Mouse (Mus musculus): ENCODE data around the gene Zfp775.
A peak's percentile ranks its signal among the peaks of the same experiment; 100 is the strongest.

Gene Zfp775

DNA sequence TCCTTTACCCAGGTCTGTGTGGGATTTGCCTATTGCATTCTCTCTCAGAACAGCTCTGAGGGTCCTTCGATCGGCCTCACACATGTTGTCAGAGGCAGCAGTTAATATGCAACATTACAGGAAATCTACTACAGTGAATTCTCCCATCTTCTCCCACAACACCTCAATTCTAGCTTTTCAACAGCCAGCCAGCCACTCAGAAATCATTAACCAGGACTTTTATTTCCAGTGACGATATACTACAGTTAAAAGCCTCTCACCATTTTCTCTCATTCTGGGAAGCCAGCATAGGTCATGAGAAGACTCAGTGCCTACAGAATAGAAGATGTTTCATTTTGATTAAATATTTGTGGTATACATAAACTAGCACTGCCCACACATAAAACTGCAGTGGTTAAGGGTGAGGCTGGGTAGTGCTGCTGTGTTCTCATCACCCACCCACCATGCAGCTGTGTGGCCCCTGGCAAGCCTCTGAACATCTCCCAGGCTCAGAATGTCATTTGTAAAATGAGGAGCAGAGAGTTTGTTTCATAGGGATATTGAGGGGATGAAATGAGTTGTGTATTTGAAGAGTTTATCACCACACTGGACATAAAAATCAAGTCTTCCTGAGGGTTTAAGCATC lies 10.5 kb upstream of the Zfp775 start:
- DNase-seq (ENCODE audit: low read depth, low spot score): no peak

DNA sequence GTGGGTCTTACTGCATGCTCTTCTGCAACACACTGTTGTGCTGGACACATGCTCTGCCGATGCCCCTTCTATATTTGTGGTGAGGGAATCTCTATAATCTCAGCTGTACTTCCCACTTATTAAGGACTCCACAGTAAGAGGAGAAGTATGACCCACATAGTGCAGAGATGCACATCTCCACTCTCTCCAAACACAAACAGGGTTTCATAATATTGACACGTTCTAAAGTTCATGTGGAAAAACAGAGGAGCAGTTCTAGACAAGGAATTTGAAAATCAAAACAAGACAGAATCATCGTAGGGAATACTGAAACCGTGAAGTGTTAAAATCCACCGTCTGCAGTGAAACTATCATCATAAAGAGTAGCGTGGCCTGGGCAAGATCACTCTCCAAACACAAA lies 10.0 kb upstream of the Zfp775 start:
- no peak for DNase-seq (ENCODE audit: low read depth, low spot score)

DNA sequence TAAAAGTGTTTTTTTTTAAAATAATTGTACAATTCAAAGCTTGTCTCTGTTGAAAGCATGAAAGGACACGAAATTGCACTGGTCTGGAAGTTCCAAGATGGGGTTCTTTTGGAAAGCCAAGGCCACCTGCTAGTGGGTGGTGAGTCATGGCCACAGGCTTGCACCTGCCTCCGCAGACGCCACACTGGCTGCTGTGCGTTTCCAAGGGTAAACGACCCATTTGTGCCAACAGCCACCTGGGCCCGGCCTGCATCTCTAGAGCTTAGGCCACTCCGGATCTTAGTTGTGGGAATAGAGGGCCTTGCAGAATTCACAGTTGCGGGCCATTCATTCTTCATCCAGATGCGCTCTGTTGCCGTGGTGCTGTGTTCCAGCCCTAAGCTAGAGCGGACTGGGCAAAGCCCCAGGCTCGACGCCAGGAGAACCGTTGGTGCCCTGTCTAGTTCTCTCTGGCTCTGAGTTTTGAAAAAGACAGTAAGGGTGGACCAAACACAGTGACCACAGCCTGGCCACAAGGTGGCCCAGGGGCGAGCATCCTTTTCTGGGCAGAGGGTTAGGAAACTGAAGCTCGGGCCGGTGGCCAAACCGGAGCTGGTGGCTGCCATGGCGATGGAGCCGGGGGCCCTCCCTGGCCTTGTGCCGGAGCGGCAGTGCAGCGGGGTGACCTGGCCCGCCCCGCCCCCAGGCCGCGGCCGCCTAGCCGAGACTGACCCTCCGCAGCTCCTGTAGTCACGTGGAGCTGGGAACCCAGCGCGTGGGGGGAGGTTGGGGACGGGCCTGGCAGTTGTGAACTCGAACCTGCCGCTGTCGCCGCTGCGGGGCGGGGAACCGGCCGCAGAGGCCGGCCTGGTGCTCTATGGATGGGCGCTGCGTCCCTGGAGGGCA lies 8.5 kb upstream of the Zfp775 start, which contains the start of the genes Repin1 and Gm44965:
TSS of gene Repin1 (plus strand) at position 726 of the 885 bp plus-strand sequence.
TSS of gene Gm44965 (plus strand) at position 784 of the 885 bp plus-strand sequence.
- peak; percentile 87 for DNase-seq (ENCODE audit: low read depth, low spot score)

GRCm38 (mm10) chr6:48594043-48594738 lies 7.7 kb upstream of the Zfp775 start:
- peak; percentile 62 for DNase-seq (ENCODE audit: low read depth, low spot score)

DNA sequence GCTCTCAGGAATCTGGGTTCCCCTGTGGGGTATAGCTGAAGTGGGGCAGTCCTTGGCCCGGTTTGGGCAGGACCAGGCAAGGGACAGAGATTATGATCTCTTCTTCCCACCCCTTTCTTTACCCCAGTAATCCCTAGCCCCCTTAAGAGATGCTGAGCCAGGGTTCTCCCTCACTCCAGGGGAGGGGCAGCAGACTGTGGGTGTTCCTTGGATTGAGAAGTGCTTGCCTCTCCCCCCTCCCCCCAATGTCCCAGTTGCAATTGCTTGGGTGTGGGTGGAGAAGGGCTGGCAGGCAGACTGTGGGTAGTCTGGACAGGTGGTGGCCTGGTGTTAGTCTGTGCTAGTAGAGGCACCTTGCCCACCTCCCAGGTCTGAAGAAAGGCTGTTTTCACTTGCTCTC lies 6.6 kb upstream of the Zfp775 start:
- DNase-seq (ENCODE audit: low read depth, low spot score): no peak

DNA sequence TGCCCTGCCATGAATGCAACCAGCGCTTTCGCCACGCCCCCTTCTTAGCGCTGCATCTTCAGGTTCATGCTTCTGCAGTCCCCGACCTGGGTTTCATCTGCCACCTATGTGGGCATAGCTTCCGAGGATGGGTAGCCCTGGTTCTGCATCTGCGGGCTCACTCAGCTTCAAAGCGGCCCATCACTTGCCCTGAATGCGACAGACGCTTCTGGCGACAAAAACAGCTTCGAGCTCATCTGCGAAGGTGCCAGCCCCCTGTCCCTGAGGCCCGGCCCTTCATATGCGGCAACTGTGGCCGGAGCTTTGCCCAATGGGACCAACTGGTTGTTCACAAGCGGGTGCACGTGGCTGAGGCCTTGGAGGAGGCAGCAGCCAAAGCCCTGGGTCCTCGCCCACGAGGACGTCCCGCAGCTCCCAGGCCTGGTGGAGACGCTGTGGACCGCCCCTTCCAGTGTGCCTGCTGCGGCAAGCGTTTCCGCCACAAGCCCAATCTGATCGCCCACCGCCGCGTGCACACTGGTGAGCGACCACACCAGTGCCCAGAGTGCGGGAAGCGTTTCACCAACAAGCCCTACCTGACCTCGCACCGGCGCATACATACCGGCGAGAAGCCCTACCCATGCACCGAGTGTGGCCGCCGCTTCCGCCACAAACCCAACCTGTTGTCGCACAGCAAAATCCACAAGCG lies 5.2 kb upstream of the Zfp775 start:
- DNase-seq (ENCODE audit: low read depth, low spot score): peak; percentile 55

GRCm38 (mm10) chr6:48597233-48597625 lies 4.6 kb upstream of the Zfp775 start:
- DNase-seq (ENCODE audit: low read depth, low spot score): peak; percentile 66

DNA sequence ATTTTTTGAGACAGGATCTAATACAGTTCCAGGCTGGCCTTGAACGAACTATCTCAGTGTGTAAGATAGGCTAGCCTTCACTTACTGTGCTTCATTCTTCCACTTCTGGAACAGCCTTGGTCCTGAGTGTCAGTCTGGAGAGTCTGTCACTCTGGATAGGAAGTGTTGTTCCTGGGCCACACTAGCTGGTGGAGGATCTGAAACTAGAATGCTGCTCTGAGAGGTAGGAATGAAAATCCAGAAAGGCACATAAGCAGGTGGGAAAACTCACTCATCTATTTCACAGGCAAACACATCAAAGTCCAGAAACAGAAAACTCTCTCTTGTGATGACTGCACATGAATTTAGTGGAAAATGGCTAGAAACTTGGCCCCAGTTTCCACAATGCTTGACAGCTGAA lies 1.3 kb upstream of the Zfp775 start:
- no peak for DNase-seq (ENCODE audit: low read depth, low spot score)

- peak; percentile 44 for DNase-seq (ENCODE audit: low read depth, low spot score)
These were observed 348 bp downstream of the Zfp775 start for GRCm38 (mm10) chr6:48602080-48602741.

DNA sequence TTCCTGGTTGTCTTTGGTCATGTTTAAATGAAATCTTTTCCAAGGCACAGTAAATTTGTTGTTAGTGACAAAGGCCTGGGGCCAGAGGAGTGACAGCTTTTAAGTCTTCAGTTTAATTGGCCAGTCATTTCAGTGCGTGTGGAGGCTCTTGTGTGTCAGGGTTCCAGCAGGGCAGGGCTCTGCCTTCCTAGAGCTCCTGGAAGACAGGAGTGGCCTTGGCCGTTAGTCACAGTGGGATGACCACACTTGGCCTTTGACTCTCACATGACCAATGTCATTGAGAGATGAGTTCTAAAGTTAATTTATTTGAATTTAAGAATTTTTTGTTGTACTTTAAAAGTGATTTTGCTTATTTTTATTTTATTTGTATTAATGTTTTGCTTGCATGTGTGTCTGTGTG lies 6.3 kb downstream of the Zfp775 start:
- DNase-seq (ENCODE audit: low read depth, low spot score): no peak

DNA sequence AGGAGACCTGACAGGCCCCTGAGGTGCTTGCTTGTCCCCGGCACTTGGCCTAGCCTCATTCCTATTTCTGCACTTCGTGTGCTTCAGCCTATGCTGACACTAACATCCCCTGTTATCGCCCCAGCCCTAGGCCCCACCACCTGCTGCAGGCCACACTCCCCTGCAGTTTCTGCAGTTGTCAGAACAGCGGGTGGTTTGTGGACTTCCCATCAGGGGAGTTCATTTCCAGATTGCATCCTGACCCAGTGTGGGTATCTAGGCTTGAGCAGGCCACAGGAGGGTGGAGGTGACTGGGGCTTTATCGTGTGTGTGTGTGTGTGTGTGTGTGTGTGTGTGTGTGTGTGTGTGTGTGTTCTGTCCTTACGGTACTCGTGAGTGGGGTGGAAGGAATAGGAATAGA lies 7.6 kb downstream of the Zfp775 start:
- DNase-seq (ENCODE audit: low read depth, low spot score): no peak

DNA sequence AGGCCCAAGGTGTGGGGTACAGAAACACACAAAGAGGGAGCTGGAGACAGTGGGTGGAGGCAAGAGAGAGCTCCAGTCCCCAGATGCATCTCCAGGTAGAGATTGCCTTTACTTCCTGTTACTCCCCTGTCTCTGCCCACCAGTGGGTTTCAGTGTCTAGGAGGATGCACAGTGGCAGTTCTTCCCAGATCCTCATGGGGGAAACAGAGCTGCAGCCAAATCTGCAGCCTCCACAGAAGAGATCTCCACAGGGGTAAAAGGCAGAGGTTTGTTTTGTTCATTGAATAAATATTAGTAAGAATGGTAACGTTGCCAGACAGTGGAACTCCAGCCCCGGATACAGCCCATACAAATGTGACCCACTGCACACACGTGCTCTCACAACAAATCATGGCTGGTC lies 8.8 kb downstream of the Zfp775 start:
- no peak for DNase-seq (ENCODE audit: low read depth, low spot score)

- no peak for DNase-seq (ENCODE audit: low read depth, low spot score)
These were observed 11.6 kb downstream of the Zfp775 start for GRCm38 (mm10) chr6:48613464-48613863.

- DNase-seq (ENCODE audit: low read depth, low spot score): no peak
These were observed 12.9 kb downstream of the Zfp775 start for GRCm38 (mm10) chr6:48614756-48615155.

GRCm38 (mm10) chr6:48620031-48620430 lies 18.2 kb downstream of the Zfp775 start:
- peak; percentile 73 for DNase-seq (ENCODE audit: low read depth, low spot score)

- DNase-seq (ENCODE audit: low read depth, low spot score): peak; percentile 40
These were observed 20.5 kb downstream of the Zfp775 start for GRCm38 (mm10) chr6:48622186-48622843.

GRCm38 (mm10) chr6:48623460-48623859 lies 21.6 kb downstream of the Zfp775 start:
- DNase-seq (ENCODE audit: low read depth, low spot score): peak; percentile 67

- no peak for DNase-seq (ENCODE audit: low read depth, low spot score)
These were observed 24.6 kb downstream of the Zfp775 start, which contains the start of gene AI854703 for GRCm38 (mm10) chr6:48626464-48626863. TSS of gene AI854703 (plus strand) at chr6:48626764.

- peak; percentile 77 for DNase-seq (ENCODE audit: low read depth, low spot score)
These were observed 25.1 kb downstream of the Zfp775 start for GRCm38 (mm10) chr6:48626984-48627383.

GRCm38 (mm10) chr6:48627511-48627924 lies 25.7 kb downstream of the Zfp775 start:
- no peak for DNase-seq (ENCODE audit: low read depth, low spot score)
